Mouse (Mus musculus) testis, adult 2 months (tissue): Measurements from ENCODE around the gene Polr2a.

Source experiments
- CTCF ChIP-seq: fragments of 200-500 bp; IDR thresholded peaks from 2 replicates; pipeline ENCODE4 v1.5.1; 2012; ENCODE audit warnings: low read depth, mild to moderate bottlenecking, inconsistent platforms, low read length, moderate library complexity; ENCODE audit not compliant: control insufficient read depth, insufficient read depth, insufficient replicate concordance
- POLR2A ChIP-seq: fragments of 200-500 bp; IDR thresholded peaks from 2 replicates; pipeline ENCODE4 v1.6.1; 2012; ENCODE audit warnings: low read depth, mild to moderate bottlenecking, inconsistent platforms, low read length, moderate library complexity; ENCODE audit not compliant: control insufficient read depth

DNA sequence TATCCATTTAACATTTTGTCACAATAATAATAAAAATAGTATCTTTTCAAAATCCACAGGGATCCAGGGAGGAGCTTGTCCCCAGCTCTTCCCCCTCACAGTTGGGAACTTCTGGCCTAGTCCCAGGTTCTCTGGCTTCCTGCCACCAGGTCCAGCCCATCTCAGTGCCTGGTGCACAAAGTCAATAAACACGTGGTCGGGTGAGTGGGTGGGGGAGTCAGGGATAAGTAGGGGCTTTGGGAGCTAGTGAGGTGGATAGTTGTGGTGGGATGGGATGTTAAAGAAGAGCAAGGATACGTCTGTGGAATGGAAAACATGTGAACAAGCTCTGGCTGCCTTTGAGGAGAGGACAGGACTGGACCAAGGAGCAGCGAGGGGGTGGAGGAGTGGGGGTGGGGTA lies 72.1 kb downstream of the Polr2a start:
- TF ChIP-seq CTCF (no peak), POLR2A (no peak)
